Mouse (Mus musculus) intestine, embryonic 16.5 days (tissue): ENCODE results near the gene Tap2. TPM values are rescaled to one million over a fixed set of nuclear protein-coding genes. Genes with fewer than 3 reads are reported as not detected.
A peak's percentile ranks its signal among the peaks of the same experiment; 100 is the strongest.

Experiments
- ATAC-seq: fragments of 200-750 bp; cut with Nextera tagmentation; 2 replicates; pipeline ENCODE4 v1.8.0; 2017; ENCODE audit warnings: moderate TSS enrichment, moderate library complexity
- H3K27ac ChIP-seq: fragments of 300-500 bp; sonication (generic); 2 replicates; pipeline ENCODE4 v1.5.1; 2014; ENCODE audit warnings: mild to moderate bottlenecking, low read length
- H3K27me3 ChIP-seq: fragments of 300-500 bp; sonication (generic); replicated peaks from 2 replicates; pipeline ENCODE4 v1.6.1; 2014; ENCODE audit warnings: low read length, control low read depth, mixed read lengths; ENCODE audit not compliant: control insufficient read depth, insufficient read depth
- H3K36me3 ChIP-seq: fragments of 300-500 bp; sonication (generic); 2 replicates; pipeline ENCODE4 v1.6.1; 2014; ENCODE audit warnings: low read length, control low read depth; ENCODE audit not compliant: control insufficient read depth, insufficient read depth
- H3K4me1 ChIP-seq: fragments of 300-500 bp; sonication (generic); 2 replicates; pipeline ENCODE4 v1.6.1; 2014; ENCODE audit warnings: low read length, control low read depth, mixed read lengths; ENCODE audit not compliant: control insufficient read depth, insufficient read depth
- H3K4me2 ChIP-seq: fragments of 300-500 bp; sonication (generic); 2 replicates; pipeline ENCODE4 v1.6.1; 2014; ENCODE audit warnings: low read depth, low read length, control low read depth
- H3K4me3 ChIP-seq: fragments of 300-500 bp; sonication (generic); 2 replicates; pipeline ENCODE4 v1.5.1; 2014; ENCODE audit warnings: mild to moderate bottlenecking, low read length
- H3K9ac ChIP-seq: fragments of 300-500 bp; sonication (generic); 2 replicates; pipeline ENCODE4 v1.6.1; 2014; ENCODE audit warnings: low read depth, low read length
- H3K9me3 ChIP-seq: fragments of 300-500 bp; sonication (generic); 2 replicates; pipeline ENCODE4 v1.6.1; 2016; ENCODE audit warnings: low read length, control low read depth; ENCODE audit not compliant: control insufficient read depth
- WGBS: fragments of 180-500 bp; shearing (Covaris S2); extraction: QIAGEN DNeasy Blood & Tissue Kit; methylation state at CpG from one replicate; pipeline ENCODE4 v1.1.7; 2014; 5-methylcytosine and 5-hydroxymethylcytosine counted together
- polyA plus RNA-seq: library from polyadenylated mRNA; unstranded; fragments of >200 nt; fragmentation: Nextera tagmentation; extraction: Ambion mirVana; gene quantifications from 2 replicates; pipeline ENCODE4 v1.2.1, GENCODE M21; 2015

Tap2 gene
- polyA plus RNA-seq, 1 experiment from 2014 or later: 9.1 TPM

- WGBS: 66% methylated on average over 4 of the region's 4 CpGs
- no peak for ATAC-seq
These were observed 26.1 kb upstream of the Tap2 start for GRCm38 (mm10) chr17:34177179-34177578.

GRCm38 (mm10) chr17:34179019-34179418 is 24.3 kb upstream of the Tap2 start:
- H3K4me1 ChIP-seq: no peaks in the 10 kb centered on the region
- H3K27me3 ChIP-seq: no peaks in the 10 kb centered on the region
- WGBS: 51% methylated on average over 6 of the region's 6 CpGs
- H3K4me3 ChIP-seq: no peak overlapping the region
- H3K27ac ChIP-seq: no peak overlapping the region
- H3K9me3 ChIP-seq: 0 out of 2 replicates have a peak, but pooled peaks cover 9% of the 10 kb centered on the region
- H3K9ac ChIP-seq: no peak overlapping the region
- ATAC-seq: no peak
- H3K4me2 ChIP-seq: no peak overlapping the region
- no peaks in the 10 kb centered on the region for H3K36me3 ChIP-seq

More at GRCm38 (mm10) chr17:34177179-34177578, 26.1 kb upstream of the Tap2 start:
- H3K4me3 ChIP-seq: no peak overlapping the region
- H3K36me3 ChIP-seq: no peaks in the 10 kb centered on the region
- no peak overlapping the region for H3K27ac ChIP-seq
- H3K9ac ChIP-seq: no peak overlapping the region
- H3K9me3 ChIP-seq: peaks cover 16% of the 10 kb centered on the region
- H3K4me1 ChIP-seq: no peaks in the 10 kb centered on the region
- H3K27me3 ChIP-seq: no peaks in the 10 kb centered on the region
- no peak overlapping the region for H3K4me2 ChIP-seq

GRCm38 (mm10) chr17:34179913-34180859 is 23.1 kb upstream of the Tap2 start:
- 67% methylated on average over 13 of the region's 13 CpGs for WGBS
- H3K9me3 ChIP-seq: 0 out of 2 replicates have a peak, but pooled peaks cover 9% of the 10 kb centered on the region
- no peak overlapping the region for H3K4me2 ChIP-seq
- H3K4me1 ChIP-seq: no peaks in the 10 kb centered on the region
- H3K9ac ChIP-seq: no peak overlapping the region
- H3K36me3 ChIP-seq: no peaks in the 10 kb centered on the region
- no peaks in the 10 kb centered on the region for H3K27me3 ChIP-seq
- no peak for ATAC-seq
- no peak overlapping the region for H3K4me3 ChIP-seq
- no peak overlapping the region for H3K27ac ChIP-seq

GRCm38 (mm10) chr17:34183564-34184219 is 19.6 kb upstream of the Tap2 start:
- Histone ChIP-seq H3K4me2 (no peak overlapping the region), H3K9ac (no peak overlapping the region), H3K4me3 (no peak overlapping the region), H3K4me1 (peaks cover 13% of the 10 kb centered on the region), H3K27me3 (no peaks in the 10 kb centered on the region; the same call in 1 of the 2 replicates), H3K36me3 (no peaks in the 10 kb centered on the region), H3K27ac (no peak overlapping the region), H3K9me3 (no peaks in the 10 kb centered on the region)
- ATAC-seq: no peak
- 65% methylated on average over 15 of the region's 15 CpGs for WGBS

- Histone ChIP-seq H3K36me3 (no peaks in the 10 kb centered on the region), H3K4me1 (peaks cover 13% of the 10 kb centered on the region), H3K9me3 (no peaks in the 10 kb centered on the region), H3K27me3 (no peaks in the 10 kb centered on the region; the same call in 1 of the 2 replicates), H3K4me3 (no peak overlapping the region), H3K9ac (no peak overlapping the region), H3K4me2 (no peak overlapping the region), H3K27ac (no peak overlapping the region)
- ATAC-seq: no peak
- WGBS: 87% methylated on average over 9 of the region's 9 CpGs
These were observed 17.8 kb upstream of the Tap2 start for GRCm38 (mm10) chr17:34185526-34185925.

- Histone ChIP-seq H3K27me3 (no peaks in the 10 kb centered on the region; the same call in 1 of the 2 replicates), H3K9me3 (no peaks in the 10 kb centered on the region), H3K27ac (no peak overlapping the region), H3K4me3 (peak overlapping the region; percentile 62), H3K36me3 (no peaks in the 10 kb centered on the region), H3K9ac (peak overlapping the region; percentile 78), H3K4me2 (peak overlapping the region; percentile 97), H3K4me1 (peaks cover 13% of the 10 kb centered on the region)
- ATAC-seq: peak; percentile 52
- 3% methylated on average over 14 of the region's 14 CpGs for WGBS
These were observed 16.5 kb upstream of the Tap2 start for GRCm38 (mm10) chr17:34186885-34187260.

GRCm38 (mm10) chr17:34187261-34187916 is 15.9 kb upstream of the Tap2 start, which contains the start of the genes Tap1 and Psmb9:
Tap1 (plus strand) TSS chr17:34187553.
Psmb9 (minus strand) TSS chr17:34187764.
- Histone ChIP-seq H3K4me2 (peak within 1 kb of the TSS; percentile 97), H3K36me3 (no peaks in the 10 kb centered on the region), H3K9me3 (no peaks in the 10 kb centered on the region), H3K9ac (peak within 1 kb of the TSS; percentile 78), H3K4me1 (peaks cover 13% of the 10 kb centered on the region), H3K27me3 (no peaks in the 10 kb centered on the region; the same call in 1 of the 2 replicates), H3K4me3 (peak within 1 kb of the TSS; percentile 62), H3K27ac (peak within 1 kb of the TSS; percentile 78)
- peak; percentile 98 for ATAC-seq
- WGBS: under 1% methylated on average over 46 of the region's 46 CpGs

- H3K27ac ChIP-seq: peak overlapping the region; percentile 78
- peak; percentile 14 for ATAC-seq
- no peaks in the 10 kb centered on the region for H3K9me3 ChIP-seq
- peaks cover 13% of the 10 kb centered on the region for H3K4me1 ChIP-seq
- peak overlapping the region; percentile 78 for H3K9ac ChIP-seq
- no peaks in the 10 kb centered on the region for H3K36me3 ChIP-seq
- no peaks in the 10 kb centered on the region; the same call in 1 of the 2 replicates for H3K27me3 ChIP-seq
- peak overlapping the region; percentile 97 for H3K4me2 ChIP-seq
- WGBS: 4% methylated on average over 20 of the region's 20 CpGs
- peak overlapping the region; percentile 62 for H3K4me3 ChIP-seq
These were observed 15.3 kb upstream of the Tap2 start for GRCm38 (mm10) chr17:34188010-34188409.

- Histone ChIP-seq H3K36me3 (no peaks in the 10 kb centered on the region), H3K27me3 (no peaks in the 10 kb centered on the region; the same call in 1 of the 2 replicates), H3K9me3 (no peaks in the 10 kb centered on the region), H3K27ac (no peak overlapping the region), H3K4me1 (peaks cover 13% of the 10 kb centered on the region), H3K9ac (no peak overlapping the region), H3K4me3 (no peak overlapping the region), H3K4me2 (no peak overlapping the region)
- no peak for ATAC-seq
- WGBS: 79% methylated on average over 6 of the region's 6 CpGs
These were observed 14.3 kb upstream of the Tap2 start for GRCm38 (mm10) chr17:34188986-34189385.
